ENCODE assay signal across 9 mouse cellular contexts in genomic region chr5:139324045-139324491, GRCm38 (mm10). TPM values are rescaled to one million over a fixed set of nuclear protein-coding genes. Genes with fewer than 3 reads are reported as not detected.
DNase-seq lines count a peak whose midpoint lies in the region; ATAC-seq and TF ChIP-seq lines count a peak whose summit lies in the region.
"Had no signal": no experiment of that assay in that cellular context is flagged by ENCODE, and none has a peak within 500 bp of the region (broad histone marks: within the 10 kb centered on the region; RNA-seq: fewer than 3 reads in every experiment).

No protein-coding gene starts in this region.

- no peak; the same call in 1 of the 2 replicates for ATAC-seq in forebrain, embryonic 15.5 days (replicated peaks)
- ATAC-seq in monocyte, adult 5-6 weeks (replicated peaks; ENCODE audit: insufficient number of reproducible peaks, low FRiP score, low TSS enrichment, poor library complexity, severe bottlenecking): peak; percentile 72

- H3K9ac ChIP-seq in forebrain, embryonic 15.5 days (replicated peaks): peak overlapping the region; percentile 73

- H3K9me3 ChIP-seq in forebrain, embryonic 15.5 days: no peaks in the 10 kb centered on the region

- DNase-seq in layer of hippocampus, adult 11-12 months (ENCODE audit: low spot score): peak; percentile 38
- no peak for DNase-seq in layer of hippocampus, postnatal 25 days (ENCODE audit: extremely low spot score in 1 of 2, low spot score in 1 of 2)
- peak; percentile 41 to 69 for DNase-seq in kidney, postnatal 25 days
- no peak for DNase-seq in thymus, adult 2 months
- DNase-seq in gastrocnemius, postnatal 14 days: no peak

- H3K27me3 ChIP-seq in forebrain, embryonic 15.5 days: peaks cover 41% of the 10 kb centered on the region
- H3K27me3 ChIP-seq in thymus, adult 2 months (ENCODE audit: control insufficient read depth, insufficient read depth, low read length): no peaks in the 10 kb centered on the region

- WGBS in forebrain, embryonic 15.5 days: 65% methylated on average over 5 of the region's 5 CpGs
- 69% methylated on average over 5 of the region's 5 CpGs for WGBS in thymus, adult 2 months

- intact Hi-C loops in gastrocnemius, postnatal 14 days (cut with DNase I; ENCODE audit: low total_unique reads): loop anchor here (2.0 kb wide), 1 partner anchor 41 kb away; no protein-coding TSS in a partner anchor

- H3K4me1 ChIP-seq in bone marrow macrophage, adult 2 months (ENCODE audit: control insufficient read depth, insufficient read depth, low read length): peaks cover 48% of the 10 kb centered on the region
- H3K4me1 ChIP-seq in forebrain, embryonic 15.5 days: peaks cover 24% of the 10 kb centered on the region
- H3K4me1 ChIP-seq in thymus, adult 2 months (replicated peaks; ENCODE audit: control insufficient read depth, insufficient read depth, low read length): peaks cover 8% of the 10 kb centered on the region; the same call in 1 of the 2 replicates

- H3K27ac ChIP-seq in bone marrow macrophage, adult 2 months (ENCODE audit: insufficient read depth, low read depth, low read length): peak overlapping the region; percentile 86
- no peak overlapping the region for H3K27ac ChIP-seq in forebrain, embryonic 15.5 days (replicated peaks)
- no peak overlapping the region for H3K27ac ChIP-seq in thymus, adult 2 months (ENCODE audit: control insufficient read depth, insufficient read depth, low read length)

- H3K36me3 ChIP-seq in forebrain, embryonic 15.5 days: no peaks in the 10 kb centered on the region
- no peaks in the 10 kb centered on the region for H3K36me3 ChIP-seq in thymus, adult 2 months (ENCODE audit: control insufficient read depth, insufficient read depth, low read length)

- peak overlapping the region; percentile 83 for H3K4me3 ChIP-seq in bone marrow macrophage, adult 2 months (ENCODE audit: insufficient read depth, low read length)
- peak overlapping the region; percentile 75 for H3K4me3 ChIP-seq in forebrain, embryonic 15.5 days
- H3K4me3 ChIP-seq in thymus, adult 2 months (ENCODE audit: control insufficient read depth, insufficient read depth, low read length): no peak overlapping the region

- TF ChIP-seq POLR2A in bone marrow macrophage, adult 2 months (IDR thresholded peaks at IDR 0.05; ENCODE audit: borderline replicate concordance, low read depth, low read length): no peak
- no peak for TF ChIP-seq POLR2A in thymus, adult 2 months (IDR thresholded peaks at IDR 0.05; ENCODE audit: control insufficient read depth, extremely low read depth, insufficient read depth, low read length, poor library complexity)

- TF ChIP-seq CTCF in bone marrow macrophage, adult 2 months (IDR thresholded peaks at IDR 0.05; ENCODE audit: low read depth, low read length): no peak
- TF ChIP-seq CTCF in thymus, adult 2 months (IDR thresholded peaks at IDR 0.05; ENCODE audit: borderline replicate concordance, control insufficient read depth, extremely low read depth, insufficient read depth, low read length, poor library complexity): no peak

- H3K4me2 ChIP-seq in forebrain, embryonic 15.5 days (replicated peaks): peak overlapping the region; percentile 93

RNA-seq across cellular contexts. Expression of gene Adap1, which starts 1.4 kb away (rescaled TPM):
- total RNA-seq in layer of hippocampus, postnatal 25 days (2021): 100 to 1,000 TPM; 207 to 215 TPM
- polyA plus RNA-seq in bone marrow macrophage, adult 2 months (2012; ENCODE audit: insufficient read depth, insufficient read length, missing spikeins): 73.2 and 77.1 TPM in 2 replicates
- polyA plus RNA-seq in forebrain, embryonic 15.5 days (2015; fragmentation: Nextera tagmentation; extraction: Ambion mirVana): 37.0 and 38.7 TPM in 2 replicates
- total RNA-seq in monocyte, adult 5-6 weeks (2017): 67.3 to 90.2 TPM (median 72.6 TPM) in 3 replicates
- 13.1 and 15.5 TPM in 2 replicates for polyA plus RNA-seq in thymus, adult 2 months (2012; rRNA removed)
- total RNA-seq in gastrocnemius, postnatal 14 days (2021): 1 to 10 TPM in 1 of 2 experiments, under 1 TPM in 1; 0.78 to 2.0 TPM

RNA-seq across cellular contexts. Expression of gene Cox19, which starts 27.1 kb away (rescaled TPM):
- 10 to 100 TPM; 66.7 to 67.9 TPM for total RNA-seq in layer of hippocampus, postnatal 25 days (2021)
- polyA plus RNA-seq in bone marrow macrophage, adult 2 months (2012; ENCODE audit: insufficient read depth, insufficient read length, missing spikeins): 31.4 and 36.1 TPM in 2 replicates
- polyA plus RNA-seq in forebrain, embryonic 15.5 days (2015; fragmentation: Nextera tagmentation; extraction: Ambion mirVana): 104 and 113 TPM in 2 replicates
- 9.5 to 46.4 TPM (median 15.2 TPM) in 3 replicates for total RNA-seq in monocyte, adult 5-6 weeks (2017)
- 84.7 and 99.2 TPM in 2 replicates for polyA plus RNA-seq in thymus, adult 2 months (2012; rRNA removed)
- 10 to 100 TPM; 58.6 to 79.3 TPM for total RNA-seq in gastrocnemius, postnatal 14 days (2021)

RNA-seq across cellular contexts. Expression of gene Cyp2w1, which starts 28.3 kb away (rescaled TPM):
- not detected for total RNA-seq in layer of hippocampus, postnatal 25 days (2021)
- polyA plus RNA-seq in bone marrow macrophage, adult 2 months (2012; ENCODE audit: insufficient read depth, insufficient read length, missing spikeins): not detected in 2 replicates
- not detected in 2 replicates for polyA plus RNA-seq in forebrain, embryonic 15.5 days (2015; fragmentation: Nextera tagmentation; extraction: Ambion mirVana)
- total RNA-seq in monocyte, adult 5-6 weeks (2017): not detected in 3 replicates
- polyA plus RNA-seq in thymus, adult 2 months (2012; rRNA removed): 0.20 and 1.2 TPM in 2 replicates
- not detected for total RNA-seq in gastrocnemius, postnatal 14 days (2021)
- total RNA-seq: layer of hippocampus, adult 18-20 months had no signal

RNA-seq across cellular contexts. Expression of gene Gpr146, which starts 53.4 kb away (rescaled TPM):
- total RNA-seq in layer of hippocampus, postnatal 25 days (2021): 10 to 100 TPM; 12.7 to 13.1 TPM
- 34.5 and 34.7 TPM in 2 replicates for polyA plus RNA-seq in bone marrow macrophage, adult 2 months (2012; ENCODE audit: insufficient read depth, insufficient read length, missing spikeins)
- polyA plus RNA-seq in forebrain, embryonic 15.5 days (2015; fragmentation: Nextera tagmentation; extraction: Ambion mirVana): 1.3 and 1.5 TPM in 2 replicates
- 6.9 to 10.8 TPM (median 9.8 TPM) in 3 replicates for total RNA-seq in monocyte, adult 5-6 weeks (2017)
- polyA plus RNA-seq in thymus, adult 2 months (2012; rRNA removed): 33.9 and 40.1 TPM in 2 replicates
- total RNA-seq in gastrocnemius, postnatal 14 days (2021): 10 to 100 TPM; 17.2 to 26.0 TPM

Comparison
In these comparisons a context has a peak if more than half of its experiments do, and no peak if none do; other contexts are left out.
1. DNase-seq: peak in layer of hippocampus, adult 11-12 months (single experiment) and kidney, postnatal 25 days (2 of 2); none in layer of hippocampus, postnatal 25 days (0 of 2), thymus, adult 2 months (single experiment) and gastrocnemius, postnatal 14 days (single experiment).
2. RNA of gene Adap1, which starts 1.4 kb away (total RNA-seq): 207 to 215 TPM in layer of hippocampus, postnatal 25 days and 67.3 to 90.2 TPM in monocyte, adult 5-6 weeks; 0.78 to 2.0 TPM in gastrocnemius, postnatal 14 days; every median in the first group is over 10 times any median in the second.